Mouse (Mus musculus): ENCODE data around the gene Rasgrp1. TPM values are rescaled to one million over a fixed set of nuclear protein-coding genes. Genes with fewer than 3 reads are reported as not detected.

Gene Rasgrp1
- polyA plus RNA-seq, 1 experiment from 2014 or later: 0.61 TPM

DNA sequence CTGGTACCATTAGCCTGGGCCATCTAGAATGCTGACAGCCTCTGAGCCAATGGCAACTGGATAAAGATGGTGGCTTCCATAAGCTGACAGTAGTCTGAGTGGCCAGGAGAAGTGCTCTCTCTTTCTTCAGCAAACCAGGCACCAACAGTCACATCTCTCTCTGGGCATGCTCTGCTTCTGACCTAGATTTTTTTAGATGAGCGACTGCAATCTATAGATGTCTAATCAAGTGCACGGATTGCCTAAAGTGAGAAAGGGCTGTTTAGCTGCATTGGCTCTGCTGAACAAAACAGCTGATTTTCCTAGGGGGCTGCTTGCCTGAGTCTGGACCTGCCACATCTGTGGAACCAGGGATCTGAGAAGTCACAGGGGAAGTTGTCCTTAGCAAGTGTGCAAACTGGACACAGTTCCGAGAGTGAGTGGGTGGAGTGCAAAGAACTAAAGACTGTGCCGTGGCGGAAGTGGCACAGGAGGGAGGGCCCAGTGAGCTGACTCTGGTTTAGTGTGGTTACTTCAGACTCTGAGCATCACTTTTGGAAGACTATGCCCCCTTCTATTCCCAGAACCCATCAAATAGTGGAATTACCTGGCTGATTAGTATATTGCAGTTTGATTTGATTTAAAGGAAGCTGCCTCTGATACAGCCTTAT, 29.1 kb downstream of the Rasgrp1 start:
- ATAC-seq (replicated peaks; ENCODE audit: low FRiP score, low TSS enrichment, low read depth): no peak
- no peak for DNase-seq (ENCODE audit: low spot score)
- Histone ChIP-seq H3K4me2 (ENCODE audit: low read length) (no peak overlapping the region), H3K4me3 (ENCODE audit: low read depth, low read length) (no peak overlapping the region), H3K9me3 (ENCODE audit: control insufficient read depth, low read length) (no peaks in the 10 kb centered on the region), H3K27ac (ENCODE audit: low read depth) (no peak overlapping the region), H3K4me1 (replicated peaks; ENCODE audit: control insufficient read depth, insufficient read depth, low read length) (no peaks in the 10 kb centered on the region), H3K27me3 (replicated peaks; ENCODE audit: control insufficient read depth, insufficient read depth, low read length) (no peaks in the 10 kb centered on the region), H3K36me3 (ENCODE audit: control insufficient read depth, insufficient read depth, low read length) (no peaks in the 10 kb centered on the region), H3K9ac (ENCODE audit: low read length) (no peak overlapping the region)
- WGBS: 92% methylated on average over 5 of the region's 5 CpGs

DNA sequence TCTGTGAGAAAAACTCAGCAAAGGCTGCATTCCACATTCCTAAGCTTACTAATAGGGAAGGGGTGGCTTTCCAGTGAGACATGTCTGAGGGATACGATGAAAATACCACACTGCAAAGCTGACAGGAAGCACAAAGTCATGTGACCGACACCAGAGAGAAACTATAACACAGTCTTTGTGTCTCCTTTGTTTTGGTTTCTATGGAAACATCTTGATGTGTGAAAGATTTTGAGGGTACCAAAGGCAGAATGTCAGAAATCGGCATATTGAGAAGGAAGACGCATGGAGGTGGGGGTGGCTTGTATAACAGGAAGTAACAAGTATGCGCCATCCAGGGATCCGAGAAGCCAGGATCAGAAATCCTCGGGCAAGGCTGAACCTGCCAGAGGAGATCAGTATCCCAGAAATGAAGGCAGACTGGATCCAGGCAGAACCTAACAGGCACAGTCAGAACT, 30.3 kb downstream of the Rasgrp1 start:
- 80% methylated on average over 7 of the region's 7 CpGs for WGBS
- Histone ChIP-seq H3K27me3 (replicated peaks; ENCODE audit: control insufficient read depth, insufficient read depth, low read length) (no peaks in the 10 kb centered on the region), H3K9me3 (ENCODE audit: control insufficient read depth, low read length) (no peaks in the 10 kb centered on the region), H3K9ac (ENCODE audit: low read length) (no peak overlapping the region), H3K4me2 (ENCODE audit: low read length) (no peak overlapping the region), H3K4me3 (ENCODE audit: low read depth, low read length) (no peak overlapping the region), H3K4me1 (replicated peaks; ENCODE audit: control insufficient read depth, insufficient read depth, low read length) (no peaks in the 10 kb centered on the region), H3K36me3 (ENCODE audit: control insufficient read depth, insufficient read depth, low read length) (no peaks in the 10 kb centered on the region), H3K27ac (ENCODE audit: low read depth) (no peak overlapping the region)
- DNase-seq (ENCODE audit: low spot score) (no peak), ATAC-seq (replicated peaks; ENCODE audit: low FRiP score, low TSS enrichment, low read depth) (no peak)

DNA sequence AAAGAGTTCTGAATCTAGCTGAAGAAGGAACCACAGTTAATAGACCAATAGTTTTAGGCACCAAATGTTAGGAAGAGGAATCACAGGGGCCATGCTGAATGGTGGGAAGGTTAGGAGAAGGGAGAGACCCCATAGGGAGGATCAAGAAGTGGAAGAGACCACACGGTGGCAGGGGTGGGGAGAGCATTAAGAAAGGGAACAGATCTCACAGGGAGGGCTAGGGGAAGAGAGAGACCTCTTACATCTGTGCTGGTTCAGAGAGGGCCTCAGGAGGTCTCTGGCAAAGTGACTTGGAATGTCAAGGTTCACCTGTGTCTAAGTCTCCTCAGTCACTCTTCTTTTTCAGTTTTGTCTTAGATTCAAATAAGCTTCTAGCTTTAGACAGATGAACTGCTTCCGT, 30.8 kb downstream of the Rasgrp1 start:
- DNase-seq (ENCODE audit: low spot score) (no peak), ATAC-seq (replicated peaks; ENCODE audit: low FRiP score, low TSS enrichment, low read depth) (no peak)
- Histone ChIP-seq H3K4me1 (replicated peaks; ENCODE audit: control insufficient read depth, insufficient read depth, low read length) (no peaks in the 10 kb centered on the region), H3K9me3 (ENCODE audit: control insufficient read depth, low read length) (no peaks in the 10 kb centered on the region), H3K9ac (ENCODE audit: low read length) (no peak overlapping the region), H3K36me3 (ENCODE audit: control insufficient read depth, insufficient read depth, low read length) (no peaks in the 10 kb centered on the region), H3K4me3 (ENCODE audit: low read depth, low read length) (no peak overlapping the region), H3K4me2 (ENCODE audit: low read length) (no peak overlapping the region), H3K27me3 (replicated peaks; ENCODE audit: control insufficient read depth, insufficient read depth, low read length) (no peaks in the 10 kb centered on the region), H3K27ac (ENCODE audit: low read depth) (no peak overlapping the region)
- 67% methylated on average over 2 of the region's 2 CpGs for WGBS

DNA sequence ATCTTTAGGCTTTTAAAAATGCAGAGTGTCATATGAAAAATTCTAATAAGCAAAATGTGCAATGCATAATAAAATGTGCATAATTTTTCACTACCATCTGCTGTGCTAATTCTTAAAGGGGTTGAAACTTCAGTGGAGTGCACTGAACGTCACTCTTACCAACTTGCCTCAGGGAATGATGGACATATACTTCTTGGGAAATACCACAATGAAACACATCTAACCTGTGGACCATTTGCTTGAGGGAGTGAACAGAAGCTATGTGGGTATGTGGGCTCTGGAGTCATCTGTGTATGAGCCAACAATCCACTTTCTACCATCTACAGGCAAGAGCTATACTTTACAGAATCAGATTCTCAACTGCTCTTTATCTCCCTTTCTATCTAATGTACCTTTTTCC, 31.5 kb downstream of the Rasgrp1 start:
- no peaks in the 10 kb centered on the region for H3K36me3 ChIP-seq (ENCODE audit: control insufficient read depth, insufficient read depth, low read length)
- no peak overlapping the region for H3K4me2 ChIP-seq (ENCODE audit: low read length)
- no peaks in the 10 kb centered on the region for H3K9me3 ChIP-seq (ENCODE audit: control insufficient read depth, low read length)
- ATAC-seq (replicated peaks; ENCODE audit: low FRiP score, low TSS enrichment, low read depth): no peak
- 80% methylated on average over 1 of the region's 1 CpGs for WGBS
- no peak overlapping the region for H3K27ac ChIP-seq (ENCODE audit: low read depth)
- no peak overlapping the region for H3K9ac ChIP-seq (ENCODE audit: low read length)
- no peaks in the 10 kb centered on the region for H3K4me1 ChIP-seq (replicated peaks; ENCODE audit: control insufficient read depth, insufficient read depth, low read length)
- H3K4me3 ChIP-seq (ENCODE audit: low read depth, low read length): no peak overlapping the region
- no peak for DNase-seq (ENCODE audit: low spot score)
- no peaks in the 10 kb centered on the region for H3K27me3 ChIP-seq (replicated peaks; ENCODE audit: control insufficient read depth, insufficient read depth, low read length)

DNA sequence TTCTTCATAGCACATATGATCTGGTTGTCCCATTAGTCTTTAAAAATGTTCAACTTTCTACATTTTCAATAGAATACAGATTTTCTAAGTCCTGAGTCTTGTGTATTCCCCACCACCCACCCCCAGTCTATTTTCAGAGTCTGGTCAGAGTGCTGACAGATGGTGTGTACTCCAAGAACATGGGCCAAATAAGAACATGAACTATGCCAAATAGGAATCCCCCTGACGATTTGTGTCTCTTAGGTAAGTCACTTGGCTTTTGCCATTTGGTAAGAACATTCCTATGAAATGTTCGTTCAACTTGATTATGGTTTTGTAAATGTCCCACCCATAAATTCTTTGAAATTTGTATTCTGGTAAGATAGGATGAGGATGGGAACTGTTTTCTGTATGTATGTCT, 33.8 kb downstream of the Rasgrp1 start:
- Histone ChIP-seq H3K4me1 (replicated peaks; ENCODE audit: control insufficient read depth, insufficient read depth, low read length) (no peaks in the 10 kb centered on the region), H3K4me3 (ENCODE audit: low read depth, low read length) (no peak overlapping the region), H3K27ac (ENCODE audit: low read depth) (no peak overlapping the region), H3K9me3 (ENCODE audit: control insufficient read depth, low read length) (no peaks in the 10 kb centered on the region), H3K9ac (ENCODE audit: low read length) (no peak overlapping the region), H3K4me2 (ENCODE audit: low read length) (no peak overlapping the region), H3K36me3 (ENCODE audit: control insufficient read depth, insufficient read depth, low read length) (no peaks in the 10 kb centered on the region), H3K27me3 (replicated peaks; ENCODE audit: control insufficient read depth, insufficient read depth, low read length) (no peaks in the 10 kb centered on the region)
- ATAC-seq (replicated peaks; ENCODE audit: low FRiP score, low TSS enrichment, low read depth) (no peak), DNase-seq (ENCODE audit: low spot score) (no peak)
- WGBS: 86% methylated on average over 2 of the region's 2 CpGs

DNA sequence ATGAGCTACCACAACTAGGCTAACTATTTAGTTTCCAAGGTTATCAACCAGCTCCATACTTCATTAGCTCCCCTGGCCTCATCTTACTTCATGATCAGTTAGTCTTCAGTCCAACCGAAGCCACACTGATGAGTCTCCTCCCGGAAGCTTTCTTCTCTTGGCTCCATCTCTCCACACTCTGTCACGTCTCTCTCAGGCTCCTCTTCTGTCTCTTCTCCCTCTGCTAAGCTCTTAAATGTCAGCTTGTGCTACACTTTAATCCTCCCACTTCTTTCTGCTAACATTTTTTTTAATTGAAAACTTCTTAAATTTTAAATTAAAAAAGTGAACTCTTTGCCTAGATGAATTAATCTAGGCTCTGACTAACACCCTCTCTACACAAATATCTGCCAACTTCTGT, 34.8 kb downstream of the Rasgrp1 start:
- 90% methylated on average over 3 of the region's 3 CpGs for WGBS

DNA sequence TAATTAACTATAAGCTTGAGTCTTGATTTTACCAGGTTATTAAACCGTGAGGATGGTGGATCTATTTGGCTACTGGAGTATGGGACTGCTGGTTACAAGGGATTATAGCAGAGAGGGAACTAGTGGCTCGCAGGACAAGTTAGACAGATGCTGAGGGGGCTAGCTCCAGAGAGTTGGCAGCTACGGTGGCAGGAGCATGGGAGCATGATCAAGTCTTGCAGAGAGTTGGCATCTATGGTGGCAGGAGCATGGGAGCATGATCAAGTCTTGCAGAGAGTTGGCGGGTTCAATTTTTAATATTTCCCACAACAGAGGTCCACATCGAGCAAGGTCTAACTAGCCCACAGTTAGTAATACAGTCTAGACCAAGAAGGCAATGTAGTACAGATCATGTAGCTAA, 37.9 kb downstream of the Rasgrp1 start:
- H3K9ac ChIP-seq (ENCODE audit: low read length): no peak overlapping the region
- DNase-seq (ENCODE audit: low spot score) (no peak), ATAC-seq (replicated peaks; ENCODE audit: low FRiP score, low TSS enrichment, low read depth) (no peak)
- H3K27me3 ChIP-seq (replicated peaks; ENCODE audit: control insufficient read depth, insufficient read depth, low read length): no peaks in the 10 kb centered on the region
- H3K27ac ChIP-seq (ENCODE audit: low read depth): no peak overlapping the region
- H3K4me3 ChIP-seq (ENCODE audit: low read depth, low read length): no peak overlapping the region
- 89% methylated on average over 5 of the region's 5 CpGs for WGBS
- no peaks in the 10 kb centered on the region for H3K36me3 ChIP-seq (ENCODE audit: control insufficient read depth, insufficient read depth, low read length)
- H3K9me3 ChIP-seq (ENCODE audit: control insufficient read depth, low read length): no peaks in the 10 kb centered on the region
- no peaks in the 10 kb centered on the region for H3K4me1 ChIP-seq (replicated peaks; ENCODE audit: control insufficient read depth, insufficient read depth, low read length)
- H3K4me2 ChIP-seq (ENCODE audit: low read length): no peak overlapping the region

More for the DNA sequence above, 34.8 kb downstream of the Rasgrp1 start:
- Histone ChIP-seq H3K36me3 (ENCODE audit: control insufficient read depth, insufficient read depth, low read length) (no peaks in the 10 kb centered on the region), H3K27ac (ENCODE audit: low read depth) (no peak overlapping the region), H3K9ac (ENCODE audit: low read length) (no peak overlapping the region), H3K4me3 (ENCODE audit: low read depth, low read length) (no peak overlapping the region), H3K27me3 (replicated peaks; ENCODE audit: control insufficient read depth, insufficient read depth, low read length) (no peaks in the 10 kb centered on the region), H3K9me3 (ENCODE audit: control insufficient read depth, low read length) (no peaks in the 10 kb centered on the region), H3K4me1 (replicated peaks; ENCODE audit: control insufficient read depth, insufficient read depth, low read length) (no peaks in the 10 kb centered on the region), H3K4me2 (ENCODE audit: low read length) (no peak overlapping the region)
- DNase-seq (ENCODE audit: low spot score) (no peak), ATAC-seq (replicated peaks; ENCODE audit: low FRiP score, low TSS enrichment, low read depth) (no peak)

DNA sequence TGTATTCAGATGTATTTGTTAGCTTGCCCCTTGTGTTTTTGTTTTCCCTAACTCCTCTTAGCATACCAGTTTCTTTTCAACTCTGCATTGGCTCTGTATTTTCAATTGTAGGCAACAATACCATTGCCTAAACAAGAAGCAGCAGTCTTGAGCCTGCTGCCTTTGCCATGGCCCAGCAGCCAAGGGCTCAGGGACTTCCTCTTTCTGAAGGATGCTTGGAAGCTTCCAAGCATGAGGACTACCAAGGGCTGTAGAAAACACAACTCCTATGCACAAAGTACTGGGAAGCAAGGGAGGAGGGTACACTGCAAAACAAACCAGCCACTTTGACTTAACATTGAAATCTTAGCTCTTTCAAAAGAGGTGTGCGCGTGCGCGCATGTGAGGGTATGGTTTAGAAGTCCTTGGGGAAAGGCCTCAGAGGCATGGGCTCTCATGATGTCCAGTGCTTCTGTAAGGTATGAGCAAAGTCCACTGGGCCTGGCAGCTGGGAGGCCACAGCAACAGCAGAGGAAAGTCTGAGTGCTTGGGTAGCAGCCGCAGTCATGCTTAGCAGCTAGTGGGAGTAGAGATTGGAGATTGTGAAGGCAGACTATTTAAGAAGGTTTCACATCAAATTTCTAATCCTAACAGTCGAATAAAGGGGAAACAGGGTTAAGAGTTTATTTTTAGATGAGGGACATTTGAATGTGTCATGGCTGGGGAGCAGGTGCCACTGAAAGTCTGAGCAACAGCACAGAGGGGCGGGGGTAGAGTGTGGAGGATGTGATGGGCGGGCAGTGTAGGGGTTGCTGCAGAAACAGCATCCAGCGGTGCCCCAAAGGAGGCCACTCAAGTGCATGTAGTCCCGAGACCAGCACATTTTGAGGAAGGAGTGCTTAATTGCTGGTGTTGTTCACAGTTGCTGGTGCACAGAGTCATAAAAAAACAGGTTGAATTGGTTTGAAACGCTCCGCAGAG, 39.1 kb downstream of the Rasgrp1 start:
- no peaks in the 10 kb centered on the region for H3K9me3 ChIP-seq (ENCODE audit: control insufficient read depth, low read length)
- H3K4me3 ChIP-seq (ENCODE audit: low read depth, low read length): no peak overlapping the region
- no peak overlapping the region for H3K27ac ChIP-seq (ENCODE audit: low read depth)
- no peaks in the 10 kb centered on the region for H3K36me3 ChIP-seq (ENCODE audit: control insufficient read depth, insufficient read depth, low read length)
- no peaks in the 10 kb centered on the region for H3K27me3 ChIP-seq (replicated peaks; ENCODE audit: control insufficient read depth, insufficient read depth, low read length)
- no peak overlapping the region for H3K9ac ChIP-seq (ENCODE audit: low read length)
- no peaks in the 10 kb centered on the region for H3K4me1 ChIP-seq (replicated peaks; ENCODE audit: control insufficient read depth, insufficient read depth, low read length)
- WGBS: 90% methylated on average over 12 of the region's 12 CpGs
- no peak for DNase-seq (ENCODE audit: low spot score)
- no peak overlapping the region for H3K4me2 ChIP-seq (ENCODE audit: low read length)
- no peak for ATAC-seq (replicated peaks; ENCODE audit: low FRiP score, low TSS enrichment, low read depth)

Data from intestine, embryonic 14.5 days (tissue).